Mouse (Mus musculus) liver, postnatal 0 days (tissue): ENCODE measurements around the gene Mss51.

Experiments
- CTCF ChIP-seq: sonication (generic); IDR thresholded peaks from 2 replicates; pipeline ENCODE4 v1.5.1; 2016; ENCODE audit warnings: antibody characterized with exemption, low read depth
- EP300 ChIP-seq: IDR thresholded peaks from 2 replicates; pipeline ENCODE4 v1.6.1; 2016; ENCODE audit warnings: antibody characterized with exemption, low read depth, mild to moderate bottlenecking

- TF ChIP-seq EP300, result no peak
- TF ChIP-seq CTCF, result no peak
Observed at GRCm38 (mm10) chr14:20481211-20481610, 15.5 kb downstream of the Mss51 start.
